Mouse (Mus musculus): ENCODE results near the gene Lurap1l. TPM values are rescaled to one million over a fixed set of nuclear protein-coding genes. Genes with fewer than 3 reads are reported as not detected.

The Lurap1l gene
- polyA plus RNA-seq (2017; shearing (Covaris generic)) = 1 to 10 TPM in 1 of 2 experiments, under 1 TPM in 1; 0.23 to 1.6 TPM

DNA sequence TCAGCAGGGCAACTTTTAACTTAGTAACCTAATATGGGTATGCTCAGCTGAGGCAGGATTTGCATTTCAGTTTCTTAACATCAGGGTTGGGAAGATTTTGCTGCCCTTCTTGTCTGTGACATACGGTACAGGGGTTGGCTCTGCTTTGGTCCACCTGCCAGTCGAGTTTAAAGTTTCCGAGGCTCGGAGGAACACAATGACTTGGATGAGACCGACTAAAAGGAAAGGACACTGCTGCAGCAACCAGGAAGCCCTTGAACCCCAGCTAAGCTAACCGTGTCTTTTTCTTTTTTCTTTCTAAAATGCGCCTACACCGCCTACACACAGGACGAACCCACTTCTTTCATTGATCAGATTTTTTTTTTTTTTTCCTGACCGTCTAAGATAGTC is at the start of gene Lurap1l:
Lurap1l (plus strand) TSS at position 166 of the 390 bp plus-strand sequence.

Other genes with a start within 250 kb of the Lurap1l start
- gene Tyrp1, start 76.5 kb upstream of the Lurap1l start, polyA plus RNA-seq (2017; shearing (Covaris generic)) = 1 to 10 TPM in 1 of 2 experiments, not detected in 1; 2.9 TPM

All from inflammation-experienced regulatory T-cells (primary cell).